Mouse (Mus musculus): Measurements from ENCODE around the gene H2-Ob.

Gene H2-Ob

DNA sequence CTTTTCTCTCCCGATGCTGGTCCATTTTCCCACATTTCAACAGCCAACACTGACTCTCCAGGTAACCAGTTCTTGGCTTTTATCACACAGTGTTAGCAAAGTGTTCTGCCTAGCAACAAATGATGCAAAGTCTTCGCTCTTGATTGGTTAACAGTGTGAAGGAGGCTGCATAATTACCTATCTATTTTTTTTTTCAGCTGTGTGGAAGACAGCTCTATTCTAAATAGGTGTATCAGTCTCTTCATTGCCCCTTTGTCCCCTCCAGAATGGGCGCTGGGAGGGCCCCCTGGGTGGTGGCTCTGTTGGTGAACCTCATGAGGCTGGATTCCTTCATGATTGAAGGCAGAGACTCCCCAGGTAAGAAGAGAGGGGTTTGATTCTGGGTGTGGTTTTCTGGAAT is at the start of gene H2-Ob:
Gene H2-Ob, plus strand, starts transcription at position 198 of the 400 bp plus-strand sequence.
- DNase-seq (ENCODE audit: low read depth, low spot score) = peak; percentile 25

- no peak for DNase-seq (ENCODE audit: low read depth, low spot score)
These were observed 49.7 kb upstream of the H2-Ob start for GRCm38 (mm10) chr17:34188986-34189385.

- peak; percentile 23 for DNase-seq (ENCODE audit: low read depth, low spot score)
These were observed 45.9 kb upstream of the H2-Ob start for GRCm38 (mm10) chr17:34192852-34193251.

DNA sequence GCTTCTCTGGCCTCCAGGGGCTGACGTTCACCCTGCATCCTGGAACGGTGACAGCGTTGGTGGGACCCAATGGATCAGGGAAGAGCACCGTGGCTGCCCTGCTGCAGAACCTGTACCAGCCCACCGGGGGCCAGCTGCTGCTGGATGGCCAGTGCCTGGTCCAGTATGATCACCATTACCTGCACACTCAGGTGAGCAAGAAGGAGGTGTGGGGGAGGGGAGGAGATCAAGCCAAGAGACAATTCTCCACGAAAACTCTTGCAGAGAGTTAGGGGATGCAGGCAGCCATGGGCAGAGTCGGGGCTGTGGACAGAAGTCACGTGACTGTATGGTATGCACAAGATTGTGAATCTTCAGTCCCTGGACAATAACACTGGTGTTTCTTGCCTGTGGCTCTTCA is 45.2 kb upstream of the H2-Ob start:
- no peak for DNase-seq (ENCODE audit: low read depth, low spot score)

DNA sequence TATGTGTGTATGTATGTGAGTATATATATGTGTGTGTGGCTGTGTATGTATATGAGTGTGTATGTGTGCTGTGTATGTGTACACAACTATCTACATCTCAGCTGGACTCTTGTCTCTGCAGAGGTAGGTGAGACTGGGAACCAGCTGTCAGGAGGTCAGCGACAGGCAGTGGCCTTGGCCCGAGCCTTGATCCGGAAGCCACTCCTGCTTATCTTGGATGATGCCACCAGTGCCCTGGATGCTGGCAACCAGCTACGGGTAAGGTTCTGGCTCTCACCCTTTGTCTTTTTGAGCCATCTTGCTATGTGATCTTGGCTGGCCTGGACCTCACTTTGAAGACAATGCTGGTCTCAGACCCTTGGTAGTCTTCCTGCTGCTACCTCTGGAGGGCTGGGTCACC is 44.0 kb upstream of the H2-Ob start:
- DNase-seq (ENCODE audit: low read depth, low spot score) = no peak

GRCm38 (mm10) chr17:34196491-34196890 is 42.2 kb upstream of the H2-Ob start:
- DNase-seq (ENCODE audit: low read depth, low spot score) = no peak

GRCm38 (mm10) chr17:34196941-34197894 is 41.5 kb upstream of the H2-Ob start, which contains the start of gene Psmb8:
Gene Psmb8 (plus strand): TSS chr17:34197721.
- DNase-seq (ENCODE audit: low read depth, low spot score) = peak; percentile 83

- peak; percentile 35 for DNase-seq (ENCODE audit: low read depth, low spot score)
These were observed 40.7 kb upstream of the H2-Ob start for GRCm38 (mm10) chr17:34197904-34198520.

DNA sequence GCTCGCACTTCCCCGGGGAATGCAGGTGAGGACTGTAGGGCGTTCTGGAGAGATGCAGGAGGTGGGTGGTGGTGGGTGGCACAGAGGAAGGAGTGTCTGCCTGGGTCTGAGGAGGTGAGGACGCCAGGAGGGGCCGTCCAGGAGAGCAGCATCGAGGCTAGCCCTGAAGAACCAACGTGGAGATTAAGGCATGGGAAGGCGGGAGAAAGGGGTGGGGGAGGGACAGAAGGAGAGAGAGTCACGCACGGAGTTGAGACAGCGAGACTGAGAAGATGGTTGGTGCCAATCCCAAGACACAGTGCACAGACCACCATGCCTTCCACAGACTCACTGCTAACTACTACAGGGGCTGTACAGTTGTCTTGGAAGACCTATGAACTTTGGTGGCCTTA is 40.2 kb upstream of the H2-Ob start:
- DNase-seq (ENCODE audit: low read depth, low spot score) = no peak

- no peak for DNase-seq (ENCODE audit: low read depth, low spot score)
These were observed 39.6 kb upstream of the H2-Ob start for GRCm38 (mm10) chr17:34199050-34199619.

DNA sequence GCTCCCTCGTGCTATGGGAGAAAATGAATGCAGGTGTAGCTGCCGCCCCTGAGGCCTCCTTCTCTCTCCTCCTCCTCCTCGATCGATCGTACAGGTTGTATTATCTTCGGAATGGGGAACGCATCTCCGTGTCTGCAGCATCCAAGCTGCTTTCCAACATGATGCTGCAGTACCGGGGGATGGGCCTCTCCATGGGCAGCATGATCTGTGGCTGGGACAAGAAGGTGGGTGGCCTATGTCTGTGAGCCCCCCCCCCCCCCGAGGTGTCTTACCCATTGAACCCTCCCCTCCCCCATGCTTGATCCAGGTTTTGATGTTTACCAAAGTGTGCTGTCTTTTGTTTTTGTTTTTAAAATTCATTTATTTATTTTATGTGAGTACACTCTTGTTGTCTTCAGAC is 38.7 kb upstream of the H2-Ob start:
- DNase-seq (ENCODE audit: low read depth, low spot score) = no peak

DNA sequence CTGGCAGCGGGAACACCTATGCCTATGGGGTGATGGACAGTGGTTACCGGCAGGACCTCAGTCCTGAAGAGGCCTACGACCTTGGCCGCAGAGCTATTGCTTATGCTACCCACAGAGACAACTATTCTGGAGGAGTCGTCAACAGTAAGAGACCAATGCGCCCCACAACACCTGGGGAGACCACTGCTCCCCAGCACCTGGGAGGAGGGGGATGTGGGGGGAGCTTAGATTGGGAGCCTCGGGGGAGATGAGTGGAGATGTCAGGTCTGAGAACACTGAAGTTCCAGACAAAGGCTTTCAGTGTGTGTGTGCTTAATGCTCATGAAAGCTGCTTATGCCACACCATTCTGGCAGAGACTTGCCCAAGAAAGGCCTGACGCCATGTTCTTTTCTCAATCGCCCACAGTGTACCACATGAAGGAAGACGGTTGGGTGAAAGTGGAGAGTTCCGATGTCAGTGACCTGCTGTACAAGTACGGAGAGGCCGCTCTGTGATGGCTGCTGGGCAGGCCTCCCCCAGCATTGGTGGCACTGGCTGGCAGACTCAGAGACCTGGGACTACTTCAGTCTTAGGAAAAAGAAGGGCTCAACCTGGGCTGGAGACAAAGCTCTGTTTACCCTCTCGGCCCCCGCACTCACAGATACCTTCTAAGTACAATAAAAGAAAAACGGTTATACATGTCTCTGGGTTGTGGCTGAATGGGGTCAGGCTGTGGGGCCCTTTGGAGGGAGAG is 37.8 kb upstream of the H2-Ob start:
- DNase-seq (ENCODE audit: low read depth, low spot score) = no peak

- no peak for DNase-seq (ENCODE audit: low read depth, low spot score)
These were observed 37.1 kb upstream of the H2-Ob start for GRCm38 (mm10) chr17:34201506-34202055.

DNA sequence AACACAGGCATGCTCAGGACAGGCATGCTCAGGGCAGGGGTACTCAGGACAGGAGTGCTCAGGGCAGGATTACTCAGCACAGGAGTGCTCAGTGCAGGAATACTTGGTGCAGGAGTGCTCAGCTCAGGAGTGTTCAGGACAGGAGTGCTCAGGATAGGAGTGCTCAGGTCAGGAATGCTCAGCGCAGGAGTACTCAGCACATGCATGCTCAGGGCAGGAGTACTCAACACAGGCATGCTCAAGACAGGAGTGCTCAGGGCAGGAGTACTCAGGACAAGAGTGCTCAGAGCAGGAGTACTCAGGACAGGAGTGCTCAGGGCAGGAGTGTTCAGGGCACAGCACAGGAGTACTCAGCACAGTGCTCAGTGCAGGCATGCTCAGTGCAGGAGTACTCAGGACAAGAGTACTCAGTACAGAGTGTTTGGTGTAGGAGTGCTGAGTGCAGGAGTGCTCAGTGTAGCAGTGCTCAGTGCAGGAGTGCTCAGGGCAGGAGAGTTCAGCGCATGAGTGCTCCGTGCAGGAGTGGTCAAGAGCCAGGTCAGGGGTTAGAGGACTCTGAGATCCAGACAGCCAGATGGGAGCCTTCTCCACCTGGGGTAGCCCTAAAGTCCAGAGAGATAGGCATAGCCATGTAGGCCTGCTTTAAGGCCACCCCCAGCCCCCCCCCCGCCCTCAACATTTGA is 35.8 kb upstream of the H2-Ob start:
- no peak for DNase-seq (ENCODE audit: low read depth, low spot score)

GRCm38 (mm10) chr17:34203444-34203843 is 35.3 kb upstream of the H2-Ob start, which contains the start of gene Tap2:
Gene Tap2 (plus strand): TSS chr17:34203527.
- DNase-seq (ENCODE audit: low read depth, low spot score) = no peak

- DNase-seq (ENCODE audit: low read depth, low spot score) = peak; percentile 87
These were observed 34.2 kb upstream of the H2-Ob start for GRCm38 (mm10) chr17:34204303-34205010.

DNA sequence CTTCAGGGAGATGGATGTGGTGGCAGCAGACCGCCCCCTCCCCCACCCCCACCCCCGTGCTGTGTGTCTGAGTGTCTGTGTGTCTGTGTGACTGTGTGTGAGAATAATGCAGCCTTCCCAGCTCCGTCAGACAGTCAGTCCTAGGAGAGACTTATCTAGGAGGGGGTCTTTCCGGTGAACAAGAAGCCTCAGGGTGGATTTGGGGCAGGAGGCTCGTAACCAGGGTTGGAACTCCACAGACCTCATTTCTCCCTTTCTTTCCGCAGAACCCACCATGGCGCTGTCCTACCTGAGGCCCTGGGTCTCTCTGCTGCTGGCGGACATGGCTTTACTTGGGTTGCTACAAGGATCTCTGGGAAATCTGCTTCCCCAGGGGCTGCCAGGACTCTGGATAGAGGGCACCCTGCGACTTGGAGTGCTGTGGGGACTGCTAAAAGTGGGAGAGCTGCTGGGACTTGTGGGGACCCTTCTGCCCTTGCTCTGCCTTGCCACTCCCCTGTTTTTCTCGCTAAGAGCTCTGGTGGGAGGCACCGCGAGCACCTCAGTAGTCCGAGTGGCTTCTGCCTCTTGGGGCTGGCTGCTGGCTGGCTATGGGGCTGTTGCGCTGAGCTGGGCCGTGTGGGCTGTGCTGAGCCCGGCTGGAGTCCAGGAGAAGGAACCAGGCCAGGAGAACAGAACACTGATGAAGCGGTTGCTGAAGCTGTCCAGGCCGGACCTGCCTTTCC is 33.5 kb upstream of the H2-Ob start:
- peak; percentile 25 for DNase-seq (ENCODE audit: low read depth, low spot score)

DNA sequence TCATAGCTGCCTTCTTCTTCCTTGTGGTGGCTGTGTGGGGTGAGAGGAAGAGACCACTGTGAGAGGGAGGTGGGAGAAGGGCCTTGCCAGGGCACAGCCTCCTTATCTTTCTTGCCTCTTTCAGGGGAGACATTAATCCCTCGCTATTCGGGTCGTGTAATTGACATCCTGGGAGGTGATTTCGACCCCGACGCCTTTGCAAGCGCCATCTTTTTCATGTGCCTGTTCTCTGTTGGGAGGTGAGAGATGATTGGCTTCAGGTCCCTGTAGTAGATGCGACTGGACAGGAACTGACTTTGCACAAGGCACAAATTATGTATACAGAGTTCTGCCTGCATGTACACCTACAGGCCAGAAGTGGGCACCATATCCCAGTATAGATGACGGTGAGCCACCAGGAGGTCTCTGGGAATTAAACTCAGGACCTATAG is 32.9 kb upstream of the H2-Ob start:
- peak; percentile 64 for DNase-seq (ENCODE audit: low read depth, low spot score)

DNA sequence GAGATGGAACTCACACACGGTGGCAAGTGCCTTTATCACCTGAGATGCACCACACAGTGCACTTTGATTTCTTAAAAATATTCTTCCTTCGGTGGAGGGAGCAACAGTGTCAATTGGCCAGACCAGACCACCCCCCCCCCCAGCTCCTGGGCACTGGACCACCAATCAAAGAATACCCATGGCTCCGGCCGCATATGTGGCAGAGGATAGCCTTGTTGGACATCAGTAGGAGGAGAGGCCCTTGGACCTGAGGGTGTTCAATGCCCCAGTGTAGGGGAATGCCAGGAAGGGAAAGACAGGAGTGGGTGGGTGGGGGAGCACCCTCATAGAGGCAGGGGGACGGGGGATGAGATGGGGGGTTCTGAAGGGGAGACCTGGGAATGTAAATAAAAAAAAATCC is 32.0 kb upstream of the H2-Ob start:
- DNase-seq (ENCODE audit: low read depth, low spot score) = no peak

Measured in ZHBTc4 (cell line).